ENCODE assay signal across 12 mouse cellular contexts in genomic region chr10:79877757-79878156, GRCm38 (mm10). TPM values are rescaled to one million over a fixed set of nuclear protein-coding genes. Genes with fewer than 3 reads are reported as not detected.
DNase-seq lines count a peak whose midpoint lies in the region; ATAC-seq and TF ChIP-seq lines count a peak whose summit lies in the region.
"Had no signal": no experiment of that assay in that cellular context is flagged by ENCODE, and none has a peak within 500 bp of the region (broad histone marks: within the 10 kb centered on the region; RNA-seq: fewer than 3 reads in every experiment).

No protein-coding gene starts in this region.

- H3K9ac ChIP-seq in liver, embryonic 15.5 days = no peak overlapping the region; the same call in 1 of the 2 replicates
- no peak overlapping the region for H3K9ac ChIP-seq in forebrain, embryonic 14.5 days (ENCODE audit: low read length)
- H3K9ac ChIP-seq: hindbrain, embryonic 13.5 days had no signal

- H3K9me3 ChIP-seq in liver, embryonic 15.5 days (replicated peaks) = no peaks in the 10 kb centered on the region
- no peaks in the 10 kb centered on the region for H3K9me3 ChIP-seq in forebrain, embryonic 14.5 days (replicated peaks; ENCODE audit: control insufficient read depth, low read length)
- H3K9me3 ChIP-seq: hindbrain, embryonic 13.5 days had no signal

- 2% methylated on average over 12 of the region's 12 CpGs for WGBS in spleen, adult 2 months
- 12% methylated on average over 12 of the region's 12 CpGs for WGBS in liver, embryonic 15.5 days (ENCODE audit: insufficient replicate concordance)
- 52% methylated on average over 12 of the region's 12 CpGs for WGBS in small intestine, adult 2 months
- WGBS in forebrain, embryonic 14.5 days = 56% methylated on average over 12 of the region's 12 CpGs

- peaks cover 10% of the 10 kb centered on the region for H3K27me3 ChIP-seq in spleen, adult 2 months (ENCODE audit: control insufficient read depth, insufficient read depth, low read length)
- H3K27me3 ChIP-seq in liver, embryonic 15.5 days = peaks cover 63% of the 10 kb centered on the region
- peaks cover 12% of the 10 kb centered on the region; the same call in 1 of the 2 replicates for H3K27me3 ChIP-seq in small intestine, adult 2 months (ENCODE audit: control insufficient read depth, insufficient read depth, low read length)
- 0 out of 2 replicates have a peak, but pooled peaks cover 9% of the 10 kb centered on the region for H3K27me3 ChIP-seq in forebrain, embryonic 14.5 days (replicated peaks; ENCODE audit: control insufficient read depth, insufficient read depth, low read length)

- no peak for TF ChIP-seq CTCF in spleen, adult 2 months (IDR thresholded peaks at IDR 0.05; ENCODE audit: extremely low read depth, insufficient read depth, insufficient read length, insufficient replicate concordance)
- TF ChIP-seq CTCF in small intestine, adult 2 months (IDR thresholded peaks at IDR 0.05; ENCODE audit: extremely low read depth, insufficient read length, insufficient replicate concordance, low read depth, low read length) = no peak

- DNase-seq in spleen, adult 2 months (ENCODE audit: low read depth in 1 of 2, low spot score in 2 of 2) = no peak
- no peak for DNase-seq in spleen, postnatal 10 days (ENCODE audit: low spot score in 2 of 2)
- DNase-seq in heart, postnatal 4 days = peak; percentile 42
- DNase-seq in layer of hippocampus, postnatal 14 days (ENCODE audit: low spot score in 2 of 2) = no peak
- no peak for DNase-seq in forebrain, embryonic 14.5 days (ENCODE audit: low spot score)
- no peak for DNase-seq in urinary bladder, adult 2 months (ENCODE audit: low spot score)
- DNase-seq: right cerebral cortex, postnatal 4 days had no signal

- H3K36me3 ChIP-seq in spleen, adult 2 months (ENCODE audit: control insufficient read depth, insufficient read depth, low read length) = no peaks in the 10 kb centered on the region
- no peaks in the 10 kb centered on the region for H3K36me3 ChIP-seq in liver, embryonic 15.5 days (replicated peaks)
- H3K36me3 ChIP-seq in small intestine, adult 2 months (ENCODE audit: control insufficient read depth, insufficient read depth, low read length) = no peaks in the 10 kb centered on the region
- H3K36me3 ChIP-seq in forebrain, embryonic 14.5 days (ENCODE audit: control insufficient read depth, insufficient read depth, low read length) = no peaks in the 10 kb centered on the region
- H3K36me3 ChIP-seq: hindbrain, embryonic 13.5 days had no signal

- H3K27ac ChIP-seq in spleen, adult 2 months (ENCODE audit: insufficient read depth, low read length) = no peak overlapping the region
- peak overlapping the region; percentile 57 for H3K27ac ChIP-seq in liver, embryonic 15.5 days (replicated peaks)
- peak overlapping the region; percentile 58 for H3K27ac ChIP-seq in small intestine, adult 2 months (ENCODE audit: insufficient read depth, low read depth, low read length)
- no peak overlapping the region for H3K27ac ChIP-seq in forebrain, embryonic 14.5 days (ENCODE audit: low read depth, low read length)
- H3K27ac ChIP-seq: hindbrain, embryonic 13.5 days had no signal

- H3K4me2 ChIP-seq in liver, embryonic 15.5 days = peak overlapping the region; percentile 44
- H3K4me2 ChIP-seq in forebrain, embryonic 14.5 days (ENCODE audit: low read length) = no peak overlapping the region
- H3K4me2 ChIP-seq: hindbrain, embryonic 13.5 days had no signal

- TF ChIP-seq POLR2A in spleen, adult 2 months (IDR thresholded peaks at IDR 0.05; ENCODE audit: low read depth, low read length) = no peak
- no peak for TF ChIP-seq POLR2A in small intestine, adult 2 months (IDR thresholded peaks at IDR 0.05; ENCODE audit: low read depth, low read length)

- H3K4me1 ChIP-seq in spleen, adult 2 months (ENCODE audit: control insufficient read depth, insufficient read depth, insufficient read length) = peaks cover 32% of the 10 kb centered on the region
- peaks cover 67% of the 10 kb centered on the region for H3K4me1 ChIP-seq in liver, embryonic 15.5 days (replicated peaks)
- H3K4me1 ChIP-seq in small intestine, adult 2 months (ENCODE audit: control insufficient read depth, insufficient read depth, insufficient read length, low read length) = peaks cover 19% of the 10 kb centered on the region
- H3K4me1 ChIP-seq in forebrain, embryonic 14.5 days (ENCODE audit: control insufficient read depth, insufficient read depth, low read length) = peaks cover 11% of the 10 kb centered on the region

- 0 out of 2 replicates have a peak, but pooled peaks have one; percentile 8 for ATAC-seq in liver, embryonic 15.5 days (ENCODE audit: insufficient read depth)
- no peak for ATAC-seq in forebrain, embryonic 14.5 days

- H3K4me3 ChIP-seq in spleen, adult 2 months (ENCODE audit: extremely low read depth, insufficient read depth, insufficient read length) = peak overlapping the region; percentile 27
- no peak overlapping the region for H3K4me3 ChIP-seq in liver, embryonic 15.5 days (replicated peaks)
- H3K4me3 ChIP-seq in small intestine, adult 2 months (ENCODE audit: low read depth, low read length) = peak overlapping the region; percentile 11; the same call in 1 of the 2 replicates
- no peak overlapping the region for H3K4me3 ChIP-seq in forebrain, embryonic 14.5 days (ENCODE audit: low read depth, low read length)
- H3K4me3 ChIP-seq: erythroblast, embryonic 14.5 days; hindbrain, embryonic 13.5 days had no signal

RNA-seq across cellular contexts. Expression of gene Plppr3, which starts 3.3 kb away (rescaled TPM):
- 3.6 and 4.0 TPM in 2 replicates for polyA plus RNA-seq in spleen, adult 2 months (2012; rRNA removed)
- 1 to 10 TPM; 2.5 to 2.9 TPM for total RNA-seq in heart, postnatal 4 days (2021)
- polyA plus RNA-seq in liver, embryonic 15.5 days (2015; fragmentation: Nextera tagmentation; extraction: Ambion mirVana) = 5.8 and 6.1 TPM in 2 replicates
- polyA plus RNA-seq in small intestine, adult 2 months (2012; rRNA removed) = 2.8 and 5.3 TPM in 2 replicates
- 10 to 100 TPM; 53.5 to 57.7 TPM for total RNA-seq in layer of hippocampus, postnatal 14 days (2021)
- polyA plus RNA-seq in forebrain, embryonic 14.5 days (2014; fragmentation: Nextera tagmentation; extraction: Ambion mirVana) = 224 and 298 TPM in 2 replicates
- 1.8 TPM in 2 replicates for polyA plus RNA-seq in urinary bladder, adult 2 months (2012; rRNA removed)

RNA-seq across cellular contexts. Expression of gene Prtn3, which starts 3.5 kb away (rescaled TPM):
- 25.6 and 39.2 TPM in 2 replicates for polyA plus RNA-seq in spleen, adult 2 months (2012; rRNA removed)
- not detected for total RNA-seq in heart, postnatal 4 days (2021)
- polyA plus RNA-seq in liver, embryonic 15.5 days (2015; fragmentation: Nextera tagmentation; extraction: Ambion mirVana) = 112 and 131 TPM in 2 replicates
- 1.6 and 2.1 TPM in 2 replicates for polyA plus RNA-seq in small intestine, adult 2 months (2012; rRNA removed)
- 1 to 10 TPM; 2.3 to 3.0 TPM for total RNA-seq in layer of hippocampus, postnatal 14 days (2021)
- polyA plus RNA-seq in forebrain, embryonic 14.5 days (2014; fragmentation: Nextera tagmentation; extraction: Ambion mirVana) = 16.9 and 17.1 TPM in 2 replicates
- polyA plus RNA-seq in urinary bladder, adult 2 months (2012; rRNA removed) = 0.62 and 1.0 TPM in 2 replicates

RNA-seq across cellular contexts. Expression of gene Elane, which starts 8.3 kb away (rescaled TPM):
- polyA plus RNA-seq in spleen, adult 2 months (2012; rRNA removed) = 33.0 and 61.9 TPM in 2 replicates
- total RNA-seq in heart, postnatal 4 days (2021) = not detected
- polyA plus RNA-seq in liver, embryonic 15.5 days (2015; fragmentation: Nextera tagmentation; extraction: Ambion mirVana) = 211 and 227 TPM in 2 replicates
- 0.72 TPM in 1 of 2 replicates, not detected in the other for polyA plus RNA-seq in small intestine, adult 2 months (2012; rRNA removed)
- not detected for total RNA-seq in layer of hippocampus, postnatal 14 days (2021)
- polyA plus RNA-seq in forebrain, embryonic 14.5 days (2014; fragmentation: Nextera tagmentation; extraction: Ambion mirVana) = 0.36 TPM in 1 of 2 replicates, not detected in the other
- polyA plus RNA-seq in urinary bladder, adult 2 months (2012; rRNA removed) = 0.19 TPM in 1 of 2 replicates, not detected in the other

RNA-seq across cellular contexts. Expression of gene Cfd, which starts 12.9 kb away (rescaled TPM):
- 71.5 and 138 TPM in 2 replicates for polyA plus RNA-seq in spleen, adult 2 months (2012; rRNA removed)
- under 1 TPM in 1 of 2 experiments, not detected in 1; 0.38 TPM for total RNA-seq in heart, postnatal 4 days (2021)
- not detected in 2 replicates for polyA plus RNA-seq in liver, embryonic 15.5 days (2015; fragmentation: Nextera tagmentation; extraction: Ambion mirVana)
- 48.6 and 122 TPM in 2 replicates for polyA plus RNA-seq in small intestine, adult 2 months (2012; rRNA removed)
- not detected for total RNA-seq in layer of hippocampus, postnatal 14 days (2021)
- polyA plus RNA-seq in forebrain, embryonic 14.5 days (2014; fragmentation: Nextera tagmentation; extraction: Ambion mirVana) = not detected in 2 replicates
- 564 and 1,194 TPM in 2 replicates for polyA plus RNA-seq in urinary bladder, adult 2 months (2012; rRNA removed)
- polyA plus RNA-seq: erythroblast, embryonic 14.5 days; hindbrain, embryonic 13.5 days; limb, embryonic 11.5 days had no signal

RNA-seq across cellular contexts. Expression of gene Ptbp1, which starts 23.5 kb away (rescaled TPM):
- polyA plus RNA-seq in spleen, adult 2 months (2012; rRNA removed) = 251 and 315 TPM in 2 replicates
- total RNA-seq in heart, postnatal 4 days (2021) = 100 to 1,000 TPM; 167 to 182 TPM
- 120 and 133 TPM in 2 replicates for polyA plus RNA-seq in liver, embryonic 15.5 days (2015; fragmentation: Nextera tagmentation; extraction: Ambion mirVana)
- 150 and 285 TPM in 2 replicates for polyA plus RNA-seq in small intestine, adult 2 months (2012; rRNA removed)
- 10 to 100 TPM; 62.9 to 70.2 TPM for total RNA-seq in layer of hippocampus, postnatal 14 days (2021)
- polyA plus RNA-seq in forebrain, embryonic 14.5 days (2014; fragmentation: Nextera tagmentation; extraction: Ambion mirVana) = 98.2 and 109 TPM in 2 replicates
- polyA plus RNA-seq in urinary bladder, adult 2 months (2012; rRNA removed) = 140 and 166 TPM in 2 replicates

Comparison
In these comparisons a context has a peak if more than half of its experiments do, and no peak if none do; other contexts are left out.
1. H3K27ac ChIP-seq: peak in liver, embryonic 15.5 days (single experiment) and small intestine, adult 2 months (single experiment); none in spleen, adult 2 months (single experiment) and forebrain, embryonic 14.5 days (single experiment).
2. H3K4me3 ChIP-seq: peak in spleen, adult 2 months (single experiment) and small intestine, adult 2 months (single experiment); none in liver, embryonic 15.5 days (single experiment) and forebrain, embryonic 14.5 days (single experiment).
3. RNA of gene Plppr3, which starts 3.3 kb away (polyA plus RNA-seq): 224 to 298 TPM in forebrain, embryonic 14.5 days; 5.8 to 6.1 TPM in liver, embryonic 15.5 days, 2.8 to 5.3 TPM in small intestine, adult 2 months, 3.6 to 4.0 TPM in spleen, adult 2 months and 1.8 TPM in urinary bladder, adult 2 months; every median in the first group is over 10 times any median in the second.
4. RNA of gene Elane, which starts 8.3 kb away (polyA plus RNA-seq): 211 to 227 TPM in liver, embryonic 15.5 days and 33.0 to 61.9 TPM in spleen, adult 2 months; 0.36 TPM in forebrain, embryonic 14.5 days, 0.19 TPM in urinary bladder, adult 2 months and 0.72 TPM in small intestine, adult 2 months; every median in the first group is over 10 times any median in the second.